Comparison of ENCODE assay signal across 13 mouse cellular contexts in genomic region chr5:27247793-27248192, GRCm38 (mm10).
"Had no signal": no experiment of that assay in that cellular context is flagged by ENCODE, and none has a peak within 500 bp of the region (broad histone marks: within the 10 kb centered on the region; RNA-seq: fewer than 3 reads in every experiment).

No protein-coding gene starts in this region.

- DNase-seq: lung, adult 18-20 months; lung, embryonic 14.5 days; lung, postnatal 10 days; lung, postnatal 4 days; midbrain, embryonic 14.5 days; retina, postnatal 1 day; right cerebral cortex, adult 18-20 months; right cerebral cortex, postnatal 25 days; right cerebral cortex, postnatal 4 days; spleen, adult 18-20 months; thymus, adult 2 months; thymus, postnatal 25 days; thymus, postnatal 4 days had no signal
